Mouse (Mus musculus) ES-E14 (cell line): Measurements from ENCODE around the gene Dbf4. TPM values are rescaled to one million over a fixed set of nuclear protein-coding genes. Genes with fewer than 3 reads are reported as not detected.

Source experiments
- DNase-seq: peaks from one replicate; pipeline ENCODE4 v3.0.0-alpha.2; 2013; ENCODE audit warnings: low read depth, low spot score
- H3K27ac ChIP-seq: 2 replicates; pipeline ENCODE4 v1.5.1; 2012; ENCODE audit warnings: low read depth, mild to moderate bottlenecking, low read length, moderate library complexity, mixed read lengths; ENCODE audit not compliant: poor library complexity, insufficient read depth, severe bottlenecking
- H3K36me3 ChIP-seq: 2 replicates; pipeline ENCODE4 v1.6.1; 2012; ENCODE audit warnings: mild to moderate bottlenecking, low read length, moderate library complexity, mixed read lengths; ENCODE audit not compliant: control insufficient read depth, poor library complexity, insufficient read depth, severe bottlenecking
- H3K4me1 ChIP-seq, 2 experiments: fragments of 150-350 bp in 1 of 2; sonication (generic) in 1 of 2; 2 replicates each; pipeline ENCODE4 v1.6.1; 2012; ENCODE audit warnings: low read length in 2 of 2, mild to moderate bottlenecking in 1 of 2, mixed read lengths in 1 of 2; ENCODE audit not compliant: control insufficient read depth in 2 of 2, insufficient read depth in 2 of 2, poor library complexity in 1 of 2
- H3K4me3 ChIP-seq, 2 experiments: fragments of 150-350 bp in 1 of 2; sonication (generic) in 1 of 2; 2 replicates each; pipeline ENCODE4 v1.5.1; 2012; ENCODE audit warnings: low read length in 2 of 2, low read depth in 1 of 2, mild to moderate bottlenecking in 1 of 2, mixed read lengths in 1 of 2; ENCODE audit not compliant: insufficient read depth in 1 of 2, poor library complexity in 1 of 2, severe bottlenecking in 1 of 2
- H3K9ac ChIP-seq: 2 replicates; pipeline ENCODE4 v1.6.1; 2012; ENCODE audit warnings: low read depth, mild to moderate bottlenecking, low read length, mixed read lengths; ENCODE audit not compliant: poor library complexity, insufficient read depth, severe bottlenecking
- H3K9me3 ChIP-seq: fragments of 150-350 bp; sonication (generic); 2 replicates; pipeline ENCODE4 v1.6.1; 2012; ENCODE audit warnings: low read depth, mild to moderate bottlenecking, low read length; ENCODE audit not compliant: control insufficient read depth, insufficient read depth
- CHD2 ChIP-seq: IDR thresholded peaks from 2 replicates; pipeline ENCODE4 v1.6.1; 2014; ENCODE audit warnings: mild to moderate bottlenecking, low read depth, low read length, inconsistent platforms
- HCFC1 ChIP-seq: IDR thresholded peaks from 2 replicates; pipeline ENCODE4 v1.6.1; 2012; ENCODE audit warnings: low read length, inconsistent platforms, borderline replicate concordance; ENCODE audit not compliant: insufficient read depth
- MAFK ChIP-seq: IDR thresholded peaks from 2 replicates; pipeline ENCODE4 v1.6.1; 2014; ENCODE audit warnings: mild to moderate bottlenecking, low read depth, low read length, inconsistent platforms; ENCODE audit not compliant: insufficient read depth
- ZC3H11A ChIP-seq: IDR thresholded peaks from 2 replicates; pipeline ENCODE4 v1.6.1; 2012; ENCODE audit warnings: low read depth, mild to moderate bottlenecking, inconsistent platforms, low read length, borderline replicate concordance
- ZNF384 ChIP-seq: IDR thresholded peaks from 2 replicates; pipeline ENCODE4 v1.6.1; 2012; ENCODE audit warnings: low read depth, low read length, inconsistent platforms
- in situ Hi-C, 2 experiments: fragments of 600-800 bp; cut with MboI; formaldehyde crosslinking; loops; one replicate each; pipeline ENCODE4 v1.15.1; 2025; ENCODE audit warnings: low sequenced_read_pairs in 2 of 2, inconsistent platforms in 1 of 2; ENCODE audit not compliant: unreplicated experiment in 2 of 2
- total RNA-seq: library from RNA; depleted of rRNA; stranded (reverse); fragments of 300-350 nt; gene quantifications from 2 replicates; pipeline ENCODE4 v1.2.3, GENCODE M21; 2012; rRNA removed

Gene Dbf4
- total RNA-seq, 1 experiment: 109 TPM

- Histone ChIP-seq H3K4me3 (no peak overlapping the region), H3K4me1 (no peaks in the 10 kb centered on the region), H3K9ac (no peak overlapping the region), H3K36me3 (no peaks in the 10 kb centered on the region), H3K9me3 (no peaks in the 10 kb centered on the region), H3K27ac (no peak overlapping the region)
- TF ChIP-seq HCFC1 (no peak), MAFK (no peak), ZC3H11A (no peak), ZNF384 (no peak), CHD2 (no peak)
- in situ Hi-C loops: no loop called here
- DNase-seq: no peak
Measured at GRCm38 (mm10) chr5:8357677-8358076, 64.8 kb downstream of the Dbf4 start.

GRCm38 (mm10) chr5:8356885-8357651, 65.4 kb downstream of the Dbf4 start:
- Histone ChIP-seq H3K9me3 (no peaks in the 10 kb centered on the region), H3K4me1 (no peaks in the 10 kb centered on the region), H3K36me3 (no peaks in the 10 kb centered on the region), H3K27ac (no peak overlapping the region), H3K4me3 (no peak overlapping the region), H3K9ac (no peak overlapping the region)
- DNase-seq: no peak
- in situ Hi-C loops: no loop called here
- no peak for TF ChIP-seq ZC3H11A
- TF ChIP-seq HCFC1: no peak
- TF ChIP-seq MAFK: no peak
- TF ChIP-seq CHD2: no peak
- TF ChIP-seq ZNF384: no peak

- Histone ChIP-seq H3K4me1 (no peaks in the 10 kb centered on the region), H3K9me3 (no peaks in the 10 kb centered on the region), H3K9ac (no peak overlapping the region), H3K27ac (no peak overlapping the region), H3K4me3 (no peak overlapping the region), H3K36me3 (no peaks in the 10 kb centered on the region)
- TF ChIP-seq HCFC1: no peak
- no peak for TF ChIP-seq ZC3H11A
- no peak for TF ChIP-seq CHD2
- TF ChIP-seq ZNF384: no peak
- in situ Hi-C loops: no loop called here
- no peak for DNase-seq
Measured at GRCm38 (mm10) chr5:8356326-8356725, 66.2 kb downstream of the Dbf4 start.

- H3K36me3 ChIP-seq: no peaks in the 10 kb centered on the region
- in situ Hi-C loops: no loop called here
- H3K27ac ChIP-seq: no peak overlapping the region
- H3K4me3 ChIP-seq: no peak overlapping the region
- DNase-seq: no peak
- H3K9ac ChIP-seq: no peak overlapping the region
- H3K9me3 ChIP-seq: no peaks in the 10 kb centered on the region
- H3K4me1 ChIP-seq: no peaks in the 10 kb centered on the region
- TF ChIP-seq MAFK (no peak), HCFC1 (no peak), ZNF384 (no peak), ZC3H11A (no peak), CHD2 (no peak)
Measured at GRCm38 (mm10) chr5:8349557-8349956, 73.0 kb downstream of the Dbf4 start.

Other genes with a start within 250 kb of the Dbf4 start
- gene Adam22, start 54.6 kb downstream of the Dbf4 start, total RNA-seq: 11.5 and 14.9 TPM in 2 replicates
- gene Slc25a40, start 134 bp upstream of the Dbf4 start, total RNA-seq: 24.7 and 27.2 TPM in 2 replicates
- gene Rundc3b, start 200.2 kb upstream of the Dbf4 start, total RNA-seq: 2.1 and 2.5 TPM in 2 replicates
- gene Abcb1a, start 237.4 kb upstream of the Dbf4 start, total RNA-seq: 34.1 and 37.3 TPM in 2 replicates